11 mouse cellular contexts compared by ENCODE assay signal in the genomic region with DNA sequence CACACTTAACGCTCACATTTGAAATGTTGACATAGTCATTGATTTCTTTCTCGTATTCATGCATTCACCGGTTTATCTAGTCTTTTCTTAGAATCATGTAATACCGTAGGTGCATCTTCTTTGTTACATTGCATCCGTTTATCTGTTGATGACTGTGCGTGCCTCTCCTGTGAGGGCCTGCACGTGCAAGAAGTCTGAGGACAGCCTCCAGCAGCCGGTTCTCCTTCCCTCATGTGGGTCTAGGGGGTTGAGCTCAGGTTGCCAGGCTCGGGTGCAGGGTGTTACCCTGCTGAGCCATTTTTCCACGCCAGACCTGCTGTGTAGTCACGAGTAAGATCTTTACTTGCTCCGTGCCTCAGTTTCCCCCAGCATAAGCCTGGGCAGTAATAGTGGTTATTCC. TPM values are rescaled to one million over a fixed set of nuclear protein-coding genes. Genes with fewer than 3 reads are reported as not detected.
DNase-seq lines count a peak whose midpoint lies in the region; ATAC-seq lines count a peak whose summit lies in the region.
"Had no signal": no experiment of that assay in that cellular context is flagged by ENCODE, and none has a peak within 500 bp of the region (broad histone marks: within the 10 kb centered on the region; RNA-seq: fewer than 3 reads in every experiment).

No protein-coding gene starts in this region.

- 45% methylated on average over 12 of the region's 12 CpGs for WGBS in heart, embryonic 14.5 days
- 79% methylated on average over 12 of the region's 12 CpGs for WGBS in hindbrain, embryonic 15.5 days
- WGBS in midbrain, embryonic 11.5 days = 76% methylated on average over 12 of the region's 12 CpGs

- DNase-seq in heart, postnatal 4 days = no peak
- peak; percentile 34 for DNase-seq in c-Kit-positive CD71-positive TER-119-positive erythroid progenitor cells, embryonic 14.5 days (ENCODE audit: low spot score)
- no peak for DNase-seq in midbrain, embryonic 11.5 days (ENCODE audit: low spot score, missing footprints)
- no peak for DNase-seq in retina, postnatal 1 day
- no peak for DNase-seq in left cerebral cortex, postnatal 14 days (ENCODE audit: low spot score in 2 of 2)
- DNase-seq in ovary, postnatal 10 days (ENCODE audit: low spot score) = no peak
- DNase-seq: gastrocnemius, postnatal 14 days; lung, adult 18-20 months had no signal

- no peaks in the 10 kb centered on the region for H3K27me3 ChIP-seq in heart, embryonic 14.5 days (ENCODE audit: control insufficient read depth, insufficient read depth, low read length)
- H3K27me3 ChIP-seq in hindbrain, embryonic 15.5 days = no peaks in the 10 kb centered on the region
- H3K27me3 ChIP-seq in midbrain, embryonic 11.5 days (ENCODE audit: control insufficient read depth, insufficient read depth, low read length) = no peaks in the 10 kb centered on the region
- H3K27me3 ChIP-seq: CH12.LX had no signal

- H3K4me1 ChIP-seq in heart, embryonic 14.5 days (ENCODE audit: control insufficient read depth in 2 of 2, insufficient read depth in 2 of 2, low read length in 2 of 2) = peaks cover 32 to 64% of the 10 kb centered on the region in 2 experiments
- peaks cover 34% of the 10 kb centered on the region for H3K4me1 ChIP-seq in hindbrain, embryonic 15.5 days (replicated peaks)
- H3K4me1 ChIP-seq in midbrain, embryonic 11.5 days (ENCODE audit: control insufficient read depth, insufficient read depth, low read length) = peaks cover 22% of the 10 kb centered on the region

- H3K4me2 ChIP-seq in heart, embryonic 14.5 days (ENCODE audit: low read length) = peak overlapping the region; percentile 85
- peak overlapping the region; percentile 71 for H3K4me2 ChIP-seq in hindbrain, embryonic 15.5 days
- peak overlapping the region; percentile 82 for H3K4me2 ChIP-seq in midbrain, embryonic 11.5 days

- intact Hi-C loops in left cerebral cortex, postnatal 14 days (cut with DNase I) = loop anchor here (10.0 kb wide), 2 partner anchors 120 to 310 kb away; no protein-coding TSS in a partner anchor

- H3K9me3 ChIP-seq in heart, embryonic 14.5 days (ENCODE audit: control insufficient read depth, low read length) = no peaks in the 10 kb centered on the region
- no peaks in the 10 kb centered on the region for H3K9me3 ChIP-seq in hindbrain, embryonic 15.5 days
- no peaks in the 10 kb centered on the region for H3K9me3 ChIP-seq in midbrain, embryonic 11.5 days (ENCODE audit: control insufficient read depth, low read length)

- H3K27ac ChIP-seq in heart, embryonic 14.5 days (replicated peaks in 1 of 2; ENCODE audit: control insufficient read depth in 1 of 2, insufficient read depth in 1 of 2, low read depth in 2 of 2, low read length in 2 of 2) = peak overlapping the region; percentile 47 to 55
- no peak overlapping the region for H3K27ac ChIP-seq in hindbrain, embryonic 15.5 days (replicated peaks)
- no peak overlapping the region for H3K27ac ChIP-seq in midbrain, embryonic 11.5 days (ENCODE audit: low read depth, low read length)

- peak overlapping the region; percentile 44 for H3K9ac ChIP-seq in heart, embryonic 14.5 days (ENCODE audit: low read length)
- H3K9ac ChIP-seq in hindbrain, embryonic 15.5 days = no peak overlapping the region
- no peak overlapping the region for H3K9ac ChIP-seq in midbrain, embryonic 11.5 days (ENCODE audit: low read length)

- no peaks in the 10 kb centered on the region for H3K36me3 ChIP-seq in heart, embryonic 14.5 days (ENCODE audit: control insufficient read depth, insufficient read depth, low read length)
- H3K36me3 ChIP-seq in hindbrain, embryonic 15.5 days = no peaks in the 10 kb centered on the region
- no peaks in the 10 kb centered on the region for H3K36me3 ChIP-seq in midbrain, embryonic 11.5 days (ENCODE audit: control insufficient read depth, insufficient read depth, low read length)

- ATAC-seq in heart, embryonic 14.5 days (ENCODE audit: insufficient number of reproducible peaks, insufficient read depth, low FRiP score, low read depth) = no peak
- no peak for ATAC-seq in hindbrain, embryonic 15.5 days (ENCODE audit: low FRiP score, low read depth)
- no peak for ATAC-seq in midbrain, embryonic 11.5 days (ENCODE audit: low FRiP score)

- peak overlapping the region; percentile 23 to 82; a peak in 3 of 4 replicates for H3K4me3 ChIP-seq in heart, embryonic 14.5 days (ENCODE audit: control insufficient read depth in 1 of 2, insufficient read depth in 1 of 2, low read depth in 1 of 2, low read length in 2 of 2)
- H3K4me3 ChIP-seq in hindbrain, embryonic 15.5 days = no peak overlapping the region
- H3K4me3 ChIP-seq in midbrain, embryonic 11.5 days (ENCODE audit: low read depth, low read length) = 0 out of 2 replicates have a peak overlapping the region, but pooled peaks have one; percentile 14

RNA-seq across cellular contexts. Expression of a gene that starts 52.9 kb away (rescaled TPM):
- polyA plus RNA-seq in heart, embryonic 14.5 days (2014; fragmentation: Nextera tagmentation; extraction: Ambion mirVana) = 1.1 and 1.3 TPM in 2 replicates
- under 1 TPM; 0.14 to 0.19 TPM for total RNA-seq in heart, postnatal 4 days (2021)
- polyA plus RNA-seq in hindbrain, embryonic 15.5 days (2015; fragmentation: Nextera tagmentation; extraction: Ambion mirVana) = 7.5 and 10.4 TPM in 2 replicates
- 0.19 and 0.29 TPM in 2 replicates for polyA plus RNA-seq in midbrain, embryonic 11.5 days (2014; fragmentation: Nextera tagmentation; extraction: Ambion mirVana)
- 10 to 100 TPM; 11.1 to 13.9 TPM for total RNA-seq in left cerebral cortex, postnatal 14 days (2021)
- total RNA-seq: CH12.LX had no signal

Comparison
In these comparisons a context has a peak if more than half of its experiments do, and no peak if none do; other contexts are left out.
1. H3K27ac ChIP-seq: peak in heart, embryonic 14.5 days (2 of 2); none in hindbrain, embryonic 15.5 days (single experiment) and midbrain, embryonic 11.5 days (single experiment).
2. Peak in every context shown above with its lines, with median percentiles within 50 percentile points of each other: H3K4me2 ChIP-seq.